Mouse (Mus musculus) myocyte (in vitro differentiated cells): ENCODE measurements around the gene Gypa.

Source experiments
- CEBPB ChIP-seq: IDR thresholded peaks from 2 replicates; pipeline ENCODE4 v1.6.1; 2011; ENCODE audit warnings: mild to moderate bottlenecking, moderate library complexity; ENCODE audit not compliant: poor library complexity, insufficient read depth, severe bottlenecking
- MAX ChIP-seq: IDR thresholded peaks from one replicate; pipeline ENCODE4 v1.6.1; 2011; ENCODE audit warnings: low read depth, mild to moderate bottlenecking, control low read depth
- POLR2A ChIP-seq: IDR thresholded peaks from one replicate; pipeline ENCODE4 v1.6.1; 2011; ENCODE audit warnings: low read depth, mild to moderate bottlenecking, control low read depth, moderate library complexity; ENCODE audit not compliant: insufficient read length
- POLR2AphosphoS2 ChIP-seq: IDR thresholded peaks from one replicate; pipeline ENCODE4 v1.6.1; 2011; ENCODE audit warnings: low read depth, control low read depth; ENCODE audit not compliant: insufficient read length
- TCF12 ChIP-seq: IDR thresholded peaks from one replicate; pipeline ENCODE4 v1.6.1; 2011; ENCODE audit warnings: mild to moderate bottlenecking, control low read depth; ENCODE audit not compliant: poor library complexity, insufficient read depth, severe bottlenecking

GRCm38 (mm10) chr8:80541836-80542235 lies 48.3 kb downstream of the Gypa start:
- TF ChIP-seq CEBPB: no peak
- TF ChIP-seq TCF12: no peak
- TF ChIP-seq POLR2A: no peak
- no peak for TF ChIP-seq POLR2AphosphoS2
- TF ChIP-seq MAX: no peak
